Mouse (Mus musculus) liver (tissue): ENCODE measurements around the gene Ccm2l.

Source experiments
- DNase-seq: peaks from one replicate; pipeline ENCODE4 v3.0.0-alpha.2; 2020; ENCODE audit warnings: mixed read lengths

Ccm2l gene

GRCm38 (mm10) chr2:153065747-153066508, at the start of gene Ccm2l:
Gene Ccm2l (plus strand): TSS chr2:153065955.
- peak; percentile 15 for DNase-seq

GRCm38 (mm10) chr2:153016786-153017185, 49.0 kb upstream of the Ccm2l start:
- DNase-seq: no peak

GRCm38 (mm10) chr2:153019355-153019754, 46.4 kb upstream of the Ccm2l start:
- DNase-seq: no peak

- no peak for DNase-seq
Observed at GRCm38 (mm10) chr2:153021163-153021562, 44.6 kb upstream of the Ccm2l start.

- DNase-seq: no peak
Observed at GRCm38 (mm10) chr2:153022855-153023254, 42.9 kb upstream of the Ccm2l start.

GRCm38 (mm10) chr2:153026052-153026451, 39.7 kb upstream of the Ccm2l start:
- no peak for DNase-seq

GRCm38 (mm10) chr2:153027501-153027900, 38.3 kb upstream of the Ccm2l start:
- DNase-seq: no peak

- no peak for DNase-seq
Observed at GRCm38 (mm10) chr2:153030422-153030821, 35.3 kb upstream of the Ccm2l start.

- DNase-seq: no peak
Observed at GRCm38 (mm10) chr2:153031126-153032082, 34.4 kb upstream of the Ccm2l start, which contains the start of gene Xkr7. Gene Xkr7 (plus strand): TSS chr2:153031852.

- DNase-seq: peak; percentile 78
Observed at GRCm38 (mm10) chr2:153032083-153032842, 33.5 kb upstream of the Ccm2l start.

- DNase-seq: no peak
Observed at GRCm38 (mm10) chr2:153032973-153033372, 32.8 kb upstream of the Ccm2l start.

- DNase-seq: no peak
Observed at GRCm38 (mm10) chr2:153033545-153034230, 32.1 kb upstream of the Ccm2l start.

GRCm38 (mm10) chr2:153036690-153037089, 29.1 kb upstream of the Ccm2l start:
- DNase-seq: no peak

- DNase-seq: no peak
Observed at GRCm38 (mm10) chr2:153043886-153044285, 21.9 kb upstream of the Ccm2l start.

- DNase-seq: peak; percentile 45
Observed at GRCm38 (mm10) chr2:153045884-153046299, 19.9 kb upstream of the Ccm2l start.

- peak; percentile 47 for DNase-seq
Observed at GRCm38 (mm10) chr2:153047828-153048465, 17.8 kb upstream of the Ccm2l start.

GRCm38 (mm10) chr2:153049288-153049996, 16.3 kb upstream of the Ccm2l start:
- no peak for DNase-seq

GRCm38 (mm10) chr2:153049997-153050358, 15.8 kb upstream of the Ccm2l start:
- DNase-seq: no peak

- no peak for DNase-seq
Observed at GRCm38 (mm10) chr2:153051095-153051494, 14.7 kb upstream of the Ccm2l start.

GRCm38 (mm10) chr2:153051537-153051936, 14.2 kb upstream of the Ccm2l start:
- no peak for DNase-seq
